Mouse (Mus musculus) lung, adult 2 months (tissue): ENCODE results near the gene Gcsh. TPM values are rescaled to one million over a fixed set of nuclear protein-coding genes. Genes with fewer than 3 reads are reported as not detected.

Source experiments
- DNase-seq: peaks from one replicate; pipeline ENCODE4 v3.0.0; 2022
- H3K4me1 ChIP-seq: fragments of 200-500 bp; 2 replicates; pipeline ENCODE4 v1.6.1; 2011; ENCODE audit warnings: low read length; ENCODE audit not compliant: control insufficient read depth, insufficient read depth
- H3K4me3 ChIP-seq: fragments of 200-500 bp; replicated peaks from 2 replicates; pipeline ENCODE3; 2011; ENCODE audit warnings: low read depth, mild to moderate bottlenecking, control low read depth, low read length; ENCODE audit errors: extremely low read depth
- CTCF ChIP-seq: fragments of 200-500 bp; IDR thresholded peaks from 2 replicates; pipeline ENCODE4 v1.5.1; 2011; ENCODE audit warnings: mild to moderate bottlenecking, low read length, control low read depth; ENCODE audit not compliant: insufficient read depth
- POLR2A ChIP-seq: fragments of 200-500 bp; IDR thresholded peaks from 2 replicates; pipeline ENCODE4 v1.6.1; 2011; ENCODE audit warnings: low read depth, mild to moderate bottlenecking, control low read depth, low read length, borderline replicate concordance; ENCODE audit errors: extremely low read depth
- WGBS: fragments of 180-500 bp; shearing (Covaris S2); methylation state at CpG from one replicate; pipeline ENCODE4 v1.1.7; 2018; 5-methylcytosine and 5-hydroxymethylcytosine counted together
- polyA plus RNA-seq: library from polyadenylated mRNA; depleted of rRNA; stranded (reverse); fragments of >200 nt; gene quantifications from 2 replicates; pipeline ENCODE4 v1.2.3, GENCODE M21; 2012; rRNA removed

Gcsh gene
- polyA plus RNA-seq, 1 experiment: 14.7 TPM

- no peak for TF ChIP-seq CTCF
- TF ChIP-seq POLR2A: no peak
- Histone ChIP-seq H3K4me3 (no peak overlapping the region), H3K4me1 (no peaks in the 10 kb centered on the region)
- WGBS: 95% methylated on average over 4 of the region's 4 CpGs
- no peak for DNase-seq
These were observed 58.4 kb downstream of the Gcsh start for GRCm38 (mm10) chr8:116934976-116935375.

Other genes with a start within 250 kb of the Gcsh start
- gene Cmc2, start 72.1 kb downstream of the Gcsh start, polyA plus RNA-seq: 4.8 and 8.1 TPM in 2 replicates
- gene Cenpn, start 71.8 kb downstream of the Gcsh start, polyA plus RNA-seq: 0.74 and 1.2 TPM in 2 replicates
- gene Atmin, start 50.1 kb downstream of the Gcsh start, polyA plus RNA-seq: 13.9 and 15.9 TPM in 2 replicates
- 1.2 and 1.5 TPM in 2 replicates for gene 1700030J22Rik, start 14.6 kb downstream of the Gcsh start, polyA plus RNA-seq
- 0.06 and 0.12 TPM in 2 replicates for gene Pkd1l2, start 88.9 kb upstream of the Gcsh start, polyA plus RNA-seq
- 0.34 TPM in 1 of 2 replicates, not detected in the other for gene Bco1, start 102.3 kb upstream of the Gcsh start, polyA plus RNA-seq
- gene Gan, start 164.6 kb upstream of the Gcsh start, polyA plus RNA-seq: 5.6 and 8.6 TPM in 2 replicates